Mouse (Mus musculus) testis, adult 2 months (tissue): ENCODE results near the gene Timp3.

ENCODE experiments used
- CTCF ChIP-seq: fragments of 200-500 bp; IDR thresholded peaks from 2 replicates; pipeline ENCODE4 v1.5.1; 2012; ENCODE audit warnings: low read depth, mild to moderate bottlenecking, inconsistent platforms, low read length, moderate library complexity; ENCODE audit not compliant: control insufficient read depth, insufficient read depth, insufficient replicate concordance
- POLR2A ChIP-seq: fragments of 200-500 bp; IDR thresholded peaks from 2 replicates; pipeline ENCODE4 v1.6.1; 2012; ENCODE audit warnings: low read depth, mild to moderate bottlenecking, inconsistent platforms, low read length, moderate library complexity; ENCODE audit not compliant: control insufficient read depth

- TF ChIP-seq CTCF (no peak), POLR2A (no peak)
These were observed 40.2 kb downstream of the Timp3 start for GRCm38 (mm10) chr10:86340421-86340820.
